Mouse (Mus musculus): Measurements from ENCODE around the gene C1rl. TPM values are rescaled to one million over a fixed set of nuclear protein-coding genes. Genes with fewer than 3 reads are reported as not detected.
"Not testable (repeated sequence)": the region's sequence is repeated elsewhere in the genome, so short reads cannot be mapped to it uniquely, and the experiment has no call there.

The C1rl gene
- polyA plus RNA-seq, 1 experiment from 2014 or later = 0.45 TPM

DNA sequence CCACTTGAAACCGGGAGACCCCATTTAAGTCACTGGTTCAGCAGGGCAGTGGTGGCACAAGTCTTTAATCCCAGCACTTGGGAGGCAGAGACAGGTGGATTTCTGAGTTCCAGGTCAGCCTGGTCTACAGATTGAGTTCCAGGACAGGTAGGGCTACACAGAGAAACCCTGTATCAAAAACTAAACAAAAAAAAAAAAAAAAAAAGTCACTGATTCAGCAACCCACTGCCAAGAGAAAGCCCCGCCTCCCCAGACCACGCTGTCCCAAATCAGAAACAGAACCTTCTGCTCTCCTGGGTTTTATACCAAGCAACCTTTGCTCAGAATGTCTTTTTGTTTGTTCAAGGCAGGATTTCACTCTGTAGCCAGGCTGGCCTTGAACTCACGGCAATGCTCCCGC, 16.3 kb downstream of the C1rl start:
- not testable (repeated sequence) for H3K27me3 ChIP-seq; H3K27ac ChIP-seq; H3K9ac ChIP-seq; ATAC-seq (ENCODE audit: insufficient number of reproducible peaks, insufficient read depth, low FRiP score, low TSS enrichment); H3K36me3 ChIP-seq; H3K4me2 ChIP-seq (replicated peaks); H3K4me3 ChIP-seq; H3K4me1 ChIP-seq; H3K9me3 ChIP-seq
- 72% methylated on average over 5 of the region's 5 CpGs for WGBS

GRCm38 (mm10) chr6:124511936-124512335, 19.0 kb downstream of the C1rl start:
- H3K9ac ChIP-seq = no peak overlapping the region
- H3K9me3 ChIP-seq = no peaks in the 10 kb centered on the region
- H3K4me3 ChIP-seq = no peak overlapping the region
- 64% methylated on average over 6 of the region's 6 CpGs for WGBS
- ATAC-seq (ENCODE audit: insufficient number of reproducible peaks, insufficient read depth, low FRiP score, low TSS enrichment) = no peak
- no peaks in the 10 kb centered on the region for H3K36me3 ChIP-seq
- H3K4me1 ChIP-seq = 0 out of 2 replicates have a peak, but pooled peaks cover 3% of the 10 kb centered on the region
- H3K27ac ChIP-seq = no peak overlapping the region
- no peaks in the 10 kb centered on the region for H3K27me3 ChIP-seq
- no peak overlapping the region for H3K4me2 ChIP-seq (replicated peaks)

DNA sequence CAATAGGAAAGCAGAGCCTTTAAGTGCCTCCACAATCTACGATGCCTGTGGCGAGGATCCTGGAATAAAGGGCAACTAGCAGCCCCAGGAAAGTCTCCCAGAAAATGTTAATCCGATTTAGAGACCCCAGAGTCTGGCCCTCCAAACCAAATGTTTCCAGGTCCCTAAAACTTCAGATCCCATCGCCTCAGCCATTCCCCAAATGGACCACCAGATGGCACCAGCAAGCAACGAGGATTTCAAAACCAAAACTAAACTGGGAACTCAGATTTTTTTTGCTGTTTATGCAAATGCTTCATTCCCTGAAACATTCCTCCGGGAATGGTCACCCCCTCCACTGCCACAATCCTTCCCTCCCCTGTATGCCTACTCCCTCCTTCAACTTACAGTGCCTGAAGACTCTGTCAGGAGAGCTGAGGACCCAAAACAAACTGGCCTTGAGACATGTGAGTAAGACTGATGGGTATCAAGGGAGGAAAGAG, 19.5 kb downstream of the C1rl start, which contains the start of gene C1ra:
C1ra (plus strand) TSS at position 51 of the 482 bp plus-strand sequence.
- 0 out of 2 replicates have a peak, but pooled peaks cover 3% of the 10 kb centered on the region for H3K4me1 ChIP-seq
- WGBS = 6% methylated on average over 6 of the region's 6 CpGs
- H3K9ac ChIP-seq = no peak within 1 kb of the TSS
- no peaks in the 10 kb centered on the region for H3K27me3 ChIP-seq
- no peak within 1 kb of the TSS for H3K4me3 ChIP-seq
- no peaks in the 10 kb centered on the region for H3K36me3 ChIP-seq
- no peak for ATAC-seq (ENCODE audit: insufficient number of reproducible peaks, insufficient read depth, low FRiP score, low TSS enrichment)
- H3K4me2 ChIP-seq (replicated peaks) = peak within 1 kb of the TSS; percentile 40
- H3K27ac ChIP-seq = no peak within 1 kb of the TSS
- no peaks in the 10 kb centered on the region for H3K9me3 ChIP-seq

GRCm38 (mm10) chr6:124517733-124518132, 24.8 kb downstream of the C1rl start:
- 89% methylated on average over 4 of the region's 4 CpGs for WGBS
- not testable (repeated sequence) for H3K27me3 ChIP-seq; H3K9ac ChIP-seq; H3K27ac ChIP-seq; H3K36me3 ChIP-seq; H3K4me1 ChIP-seq; ATAC-seq (ENCODE audit: insufficient number of reproducible peaks, insufficient read depth, low FRiP score, low TSS enrichment); H3K9me3 ChIP-seq; H3K4me2 ChIP-seq (replicated peaks); H3K4me3 ChIP-seq

DNA sequence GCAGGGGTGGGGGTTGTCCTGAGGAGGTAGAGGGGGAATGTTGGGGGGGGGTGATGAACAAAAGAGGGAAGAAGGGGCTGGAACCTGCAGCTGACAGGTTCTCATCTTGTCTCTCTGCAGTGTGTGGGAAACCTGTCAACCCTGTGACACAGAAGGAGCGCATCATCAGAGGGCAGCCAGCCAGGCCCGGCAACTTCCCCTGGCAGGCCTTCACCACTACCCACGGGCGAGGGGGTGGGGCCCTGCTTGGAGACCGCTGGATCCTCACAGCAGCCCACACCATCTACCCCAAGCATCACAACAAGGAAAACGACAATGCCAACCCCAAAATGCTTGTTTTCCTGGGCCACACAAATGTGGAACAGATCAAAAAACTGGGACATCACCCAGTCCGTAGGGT, 29.2 kb downstream of the C1rl start:
- WGBS = 76% methylated on average over 7 of the region's 7 CpGs
- H3K4me3 ChIP-seq = not testable (repeated sequence)

GRCm38 (mm10) chr6:124527881-124528280, 35.0 kb downstream of the C1rl start:
- Histone ChIP-seq H3K4me3 (no peak overlapping the region), H3K9ac (no peak overlapping the region), H3K4me2 (replicated peaks) (no peak overlapping the region), H3K27me3 (no peaks in the 10 kb centered on the region), H3K9me3 (no peaks in the 10 kb centered on the region), H3K4me1 (no peaks in the 10 kb centered on the region), H3K36me3 (no peaks in the 10 kb centered on the region), H3K27ac (no peak overlapping the region)
- no peak for ATAC-seq (ENCODE audit: insufficient number of reproducible peaks, insufficient read depth, low FRiP score, low TSS enrichment)
- 69% methylated on average over 3 of the region's 3 CpGs for WGBS

More for the DNA sequence above, 29.2 kb downstream of the C1rl start:
- H3K4me2 ChIP-seq (replicated peaks); ATAC-seq (ENCODE audit: insufficient number of reproducible peaks, insufficient read depth, low FRiP score, low TSS enrichment); H3K4me1 ChIP-seq; H3K27ac ChIP-seq; H3K27me3 ChIP-seq; H3K9ac ChIP-seq; H3K36me3 ChIP-seq; H3K9me3 ChIP-seq: not testable (repeated sequence)

- Histone ChIP-seq H3K4me3 (no peak overlapping the region), H3K27me3 (no peaks in the 10 kb centered on the region), H3K4me1 (no peaks in the 10 kb centered on the region), H3K9ac (no peak overlapping the region), H3K4me2 (replicated peaks) (no peak overlapping the region), H3K27ac (no peak overlapping the region), H3K9me3 (no peaks in the 10 kb centered on the region), H3K36me3 (no peaks in the 10 kb centered on the region)
- no peak for ATAC-seq (ENCODE audit: insufficient number of reproducible peaks, insufficient read depth, low FRiP score, low TSS enrichment)
- 87% methylated on average over 8 of the region's 8 CpGs for WGBS
Observed at GRCm38 (mm10) chr6:124531077-124531476, 38.2 kb downstream of the C1rl start.

- H3K36me3 ChIP-seq; ATAC-seq (ENCODE audit: insufficient number of reproducible peaks, insufficient read depth, low FRiP score, low TSS enrichment); H3K4me2 ChIP-seq (replicated peaks); H3K9ac ChIP-seq; H3K9me3 ChIP-seq; H3K27ac ChIP-seq; H3K4me1 ChIP-seq; H3K4me3 ChIP-seq; H3K27me3 ChIP-seq: not testable (repeated sequence)
- WGBS = 82% methylated on average over 8 of the region's 8 CpGs
Observed at GRCm38 (mm10) chr6:124536125-124536829, 43.4 kb downstream of the C1rl start.

- not testable (repeated sequence) for H3K36me3 ChIP-seq; H3K9ac ChIP-seq; H3K9me3 ChIP-seq; H3K4me3 ChIP-seq; ATAC-seq (ENCODE audit: insufficient number of reproducible peaks, insufficient read depth, low FRiP score, low TSS enrichment); H3K27ac ChIP-seq; H3K27me3 ChIP-seq; H3K4me1 ChIP-seq; H3K4me2 ChIP-seq (replicated peaks)
- 82% methylated on average over 2 of the region's 2 CpGs for WGBS
Observed at GRCm38 (mm10) chr6:124541176-124541575, 48.3 kb downstream of the C1rl start.

GRCm38 (mm10) chr6:124542284-124542683, 49.4 kb downstream of the C1rl start, which contains the start of gene C1s1:
Gene C1s1, minus strand, starts transcription at chr6:124542359.
- not testable (repeated sequence) for H3K36me3 ChIP-seq; H3K9me3 ChIP-seq; H3K4me3 ChIP-seq; H3K27ac ChIP-seq; H3K9ac ChIP-seq; H3K4me1 ChIP-seq; H3K27me3 ChIP-seq; H3K4me2 ChIP-seq (replicated peaks)
- 0 out of 2 replicates have a peak, but pooled peaks have one; percentile 35 for ATAC-seq (ENCODE audit: insufficient number of reproducible peaks, insufficient read depth, low FRiP score, low TSS enrichment)
- 6% methylated on average over 1 of the region's 1 CpGs for WGBS

- Histone ChIP-seq H3K9me3 (no peaks in the 10 kb centered on the region), H3K4me3 (no peak overlapping the region), H3K36me3 (no peaks in the 10 kb centered on the region), H3K27me3 (no peaks in the 10 kb centered on the region), H3K9ac (no peak overlapping the region), H3K4me2 (replicated peaks) (no peak overlapping the region), H3K27ac (no peak overlapping the region), H3K4me1 (no peaks in the 10 kb centered on the region)
- 85% methylated on average over 6 of the region's 6 CpGs for WGBS
- no peak for ATAC-seq (ENCODE audit: insufficient number of reproducible peaks, insufficient read depth, low FRiP score, low TSS enrichment)
Observed at GRCm38 (mm10) chr6:124544466-124544865, 51.6 kb downstream of the C1rl start.

GRCm38 (mm10) chr6:124545425-124545824, 52.5 kb downstream of the C1rl start:
- no peaks in the 10 kb centered on the region for H3K4me1 ChIP-seq
- no peak overlapping the region for H3K27ac ChIP-seq
- no peak overlapping the region for H3K4me3 ChIP-seq
- H3K27me3 ChIP-seq = no peaks in the 10 kb centered on the region
- WGBS = 79% methylated on average over 2 of the region's 2 CpGs
- ATAC-seq (ENCODE audit: insufficient number of reproducible peaks, insufficient read depth, low FRiP score, low TSS enrichment) = no peak
- no peak overlapping the region for H3K4me2 ChIP-seq (replicated peaks)
- H3K9ac ChIP-seq = no peak overlapping the region
- peaks cover 4% of the 10 kb centered on the region; the same call in 1 of the 2 replicates for H3K9me3 ChIP-seq
- no peaks in the 10 kb centered on the region for H3K36me3 ChIP-seq

Measured in embryonic facial prominence, embryonic 12.5 days (tissue).